Mouse (Mus musculus) heart, postnatal 25 days (tissue): ENCODE measurements around the gene Miox. TPM values are rescaled to one million over a fixed set of nuclear protein-coding genes. Genes with fewer than 3 reads are reported as not detected.

Experiments used
- DNase-seq: peaks from one replicate; pipeline ENCODE4 v3.0.0; 2022; ENCODE audit warnings: low spot score
- intact Hi-C: fragments of 180-260 bp; cut with DNase I; formaldehyde crosslinking; loops from one replicate; pipeline ENCODE4 v1.15.1; 2025
- microRNA-seq: library from miRNA; unstranded; fragments of <30 nt; microRNA quantifications from one replicate; pipeline ENCODE4 v1.2.0, GENCODE M21; 2022
- total RNA-seq, 2 experiments: library from RNA; stranded (reverse); gene quantifications; 2 replicates each; pipeline ENCODE4 v1.2.3; 2021

Miox gene
- total RNA-seq, 2 experiments from 2014 or later: not detected

GRCm38 (mm10) chr15:89384617-89385016, 50.4 kb downstream of the Miox start, which contains the start of gene Klhdc7b:
Gene Klhdc7b (plus strand): TSS chr15:89384917.
- DNase-seq: no peak
- intact Hi-C loops: no loop called here

Small RNAs within 50 kb of the gene (microRNA-seq; reads per million reads assigned to microRNA genes)
- gene Mir6959: not detected

Other genes with a start within 250 kb of the Miox start
- gene Selenoo, start 245.3 kb upstream of the Miox start, total RNA-seq: 10 to 100 TPM; 15.1 to 15.2 TPM
- gene Tubgcp6, start 211.3 kb upstream of the Miox start, total RNA-seq: 1 to 10 TPM; 8.8 to 9.4 TPM
- gene Hdac10, start 205.7 kb upstream of the Miox start, total RNA-seq: 1 to 10 TPM; 7.4 to 8.3 TPM
- gene Mapk12, start 193.7 kb upstream of the Miox start, total RNA-seq: 10 to 100 TPM; 20.1 to 22.3 TPM
- 1 to 10 TPM; 1.4 to 2.1 TPM for gene Mapk11, start 184.8 kb upstream of the Miox start, total RNA-seq
- 10 to 100 TPM; 81.5 to 86.1 TPM for gene Plxnb2, start 153.6 kb upstream of the Miox start, total RNA-seq
- gene Dennd6b, start 137.9 kb upstream of the Miox start, total RNA-seq: 1 to 10 TPM; 8.4 to 8.7 TPM
- gene Ppp6r2, start 122.8 kb upstream of the Miox start, total RNA-seq: 10 to 100 TPM; 63.4 to 65.0 TPM
- gene Sbf1, start 19.1 kb upstream of the Miox start, total RNA-seq: 10 to 100 TPM; 58.3 to 64.4 TPM
- gene Adm2, start 11.7 kb upstream of the Miox start, total RNA-seq: not detected
- 10 to 100 TPM; 30.6 to 31.8 TPM for gene Lmf2, start 21.3 kb downstream of the Miox start, total RNA-seq
- 10 to 100 TPM; 52.0 to 60.4 TPM for gene Ncaph2, start 21.3 kb downstream of the Miox start, total RNA-seq
- 10 to 100 TPM; 23.0 to 24.2 TPM for gene Sco2, start 39.4 kb downstream of the Miox start, total RNA-seq
- gene Tymp, start 42.6 kb downstream of the Miox start, total RNA-seq: under 1 TPM; 0.44 to 0.64 TPM
- gene Odf3b, start 44.9 kb downstream of the Miox start, total RNA-seq: 1 to 10 TPM; 1.3 TPM
- not detected for gene Klhdc7b, start 50.5 kb downstream of the Miox start, total RNA-seq
- gene Syce3, start 76.1 kb downstream of the Miox start, total RNA-seq: not detected
- 100 to 1,000 TPM; 512 to 569 TPM for gene Cpt1b, start 91.5 kb downstream of the Miox start, total RNA-seq
- 1 to 10 TPM; 1.5 TPM for gene C730034F03Rik, start 95.2 kb downstream of the Miox start, total RNA-seq
- 10 to 100 TPM; 14.5 to 16.4 TPM for gene Gm44502, start 95.3 kb downstream of the Miox start, total RNA-seq
- 10 to 100 TPM; 40.6 to 44.9 TPM for gene Chkb, start 95.5 kb downstream of the Miox start, total RNA-seq
- under 1 TPM; 0.10 to 0.11 TPM for gene Mapk8ip2, start 119.5 kb downstream of the Miox start, total RNA-seq
- 10 to 100 TPM; 12.0 to 13.1 TPM for gene Arsa, start 143.0 kb downstream of the Miox start, total RNA-seq
- 10 to 100 TPM; 48.2 to 53.3 TPM for gene Shank3, start 165.2 kb downstream of the Miox start, total RNA-seq
- under 1 TPM in 1 of 2 experiments, not detected in 1; 0.36 TPM for gene Acr, start 233.9 kb downstream of the Miox start, total RNA-seq